Mouse (Mus musculus): ENCODE measurements around the gene Rpl10l.

Rpl10l gene

DNA sequence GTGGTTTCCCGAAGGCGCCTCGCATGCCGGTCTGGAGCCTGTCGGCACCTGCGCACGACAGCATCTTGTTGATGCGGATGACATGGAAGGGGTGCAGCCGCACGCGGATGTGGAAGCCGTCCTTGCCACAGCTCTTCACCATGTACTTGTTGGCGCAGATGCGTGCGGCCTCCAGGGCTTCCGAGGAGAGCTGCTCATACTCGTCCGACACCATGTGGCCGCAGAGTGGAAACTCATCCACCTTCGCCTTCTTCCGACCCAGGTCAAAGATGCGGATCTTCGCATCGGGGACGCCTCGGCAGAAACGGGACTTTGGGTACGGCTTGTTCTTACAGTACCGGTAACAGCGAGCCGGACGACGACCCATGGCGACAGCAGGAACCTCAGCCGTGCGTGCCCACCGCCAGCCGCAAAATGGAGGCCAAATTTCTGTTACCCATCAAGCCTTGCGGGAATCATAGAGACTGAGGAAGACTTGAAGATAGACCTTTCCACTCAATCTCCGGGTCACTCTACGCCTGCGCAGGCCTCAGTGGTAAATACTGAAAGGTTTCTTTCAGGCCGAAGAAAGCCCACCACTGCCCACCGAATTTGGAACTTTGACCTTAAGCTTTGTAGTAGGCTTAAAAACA, at the start of gene Rpl10l:
Rpl10l (minus strand) TSS at position 411 of the 632 bp plus-strand sequence.
- no peak for DNase-seq (ENCODE audit: extremely low read depth, low read depth, low spot score)

DNA sequence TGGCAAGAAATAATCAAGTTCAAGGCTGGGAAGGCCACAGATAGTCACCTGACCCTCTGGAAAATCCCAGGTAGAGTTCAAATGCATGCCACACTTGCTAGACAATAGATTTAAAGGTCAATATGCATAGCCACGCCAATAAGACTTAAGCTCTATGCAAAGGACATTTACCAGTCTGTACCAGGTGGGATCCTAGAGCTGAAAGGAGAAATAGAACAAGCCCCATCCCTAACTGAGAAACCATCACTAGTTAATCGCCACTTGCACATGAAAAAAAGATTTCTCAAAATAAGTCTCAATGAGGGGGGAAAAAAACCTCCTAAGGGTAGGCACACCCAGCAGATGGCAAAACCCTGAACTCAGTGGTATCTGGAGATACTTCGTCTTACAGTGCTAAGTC, 8.3 kb downstream of the Rpl10l start:
- DNase-seq (ENCODE audit: extremely low read depth, low read depth, low spot score), result no peak

DNA sequence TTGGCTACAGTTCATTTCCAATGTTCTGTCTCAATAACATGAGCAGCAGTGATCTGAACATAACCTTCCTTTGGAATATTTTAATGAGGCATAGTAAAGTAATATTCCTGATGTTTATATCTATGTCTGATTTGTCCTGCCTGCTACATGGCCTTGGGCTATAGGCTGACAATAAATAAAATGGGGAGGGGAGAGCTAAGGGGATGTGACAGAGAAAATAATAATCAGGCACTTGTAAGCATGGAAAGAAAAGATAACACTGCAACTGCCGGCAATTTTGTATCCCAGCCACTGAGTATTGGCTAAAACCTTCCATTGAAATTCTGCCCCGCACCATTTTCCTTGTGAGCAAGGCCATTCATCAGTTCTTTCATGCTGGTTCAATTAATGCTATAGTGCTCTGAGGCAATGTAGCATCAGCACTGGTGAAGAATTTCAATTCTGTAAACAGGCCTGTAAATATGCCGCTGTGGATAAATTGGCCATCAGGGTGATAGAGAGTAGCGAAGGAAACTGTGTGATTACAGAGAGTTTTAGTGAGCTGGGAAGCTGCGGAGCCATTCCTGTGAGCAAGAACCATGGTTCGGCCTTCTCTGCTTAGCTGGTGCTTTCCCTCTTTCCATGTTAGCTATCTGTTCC, 38.6 kb downstream of the Rpl10l start:
- no peak for DNase-seq (ENCODE audit: extremely low read depth, low read depth, low spot score)

DNA sequence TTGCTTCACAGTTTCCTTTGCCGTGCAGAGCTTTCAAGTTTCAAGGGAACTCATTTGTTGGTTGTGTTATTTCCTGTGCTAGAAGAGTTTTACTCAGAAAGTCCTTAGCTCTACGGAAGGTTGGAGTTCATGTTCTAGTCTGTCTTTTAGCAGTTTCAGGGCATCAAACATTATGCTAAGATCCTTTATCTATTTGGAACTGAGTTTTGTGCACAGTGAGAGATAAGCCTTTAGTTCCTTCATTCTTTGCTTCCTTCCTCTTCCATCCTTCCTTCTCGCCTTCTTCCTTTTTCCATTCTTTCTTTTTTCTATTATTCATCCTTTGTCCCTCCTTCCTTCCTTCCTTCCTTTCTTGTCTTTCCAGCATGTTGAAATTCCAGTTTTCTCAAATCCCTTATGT, 50.0 kb downstream of the Rpl10l start:
- DNase-seq (ENCODE audit: extremely low read depth, low read depth, low spot score), result no peak
